Mouse (Mus musculus): Measurements from ENCODE around the gene Flt3l.

Flt3l gene

GRCm38 (mm10) chr7:45124224-45125143, 11.7 kb downstream of the Flt3l start, which contains the start of gene Rps11:
TSS of gene Rps11 (minus strand) at chr7:45124439.
- WGBS = 1% methylated on average over 59 of the region's 59 CpGs

GRCm38 (mm10) chr7:45123186-45123570, 13.1 kb downstream of the Flt3l start:
- WGBS = 16% methylated on average over 12 of the region's 12 CpGs

- WGBS = 70% methylated on average over 15 of the region's 15 CpGs
Observed at GRCm38 (mm10) chr7:45122561-45123185, 13.6 kb downstream of the Flt3l start.

GRCm38 (mm10) chr7:45121404-45121803, 14.8 kb downstream of the Flt3l start:
- WGBS = 52% methylated on average over 8 of the region's 8 CpGs

GRCm38 (mm10) chr7:45119780-45120709, 16.2 kb downstream of the Flt3l start:
- WGBS = 73% methylated on average over 5 of the region's 5 CpGs

GRCm38 (mm10) chr7:45118336-45118735, 17.9 kb downstream of the Flt3l start:
- 94% methylated on average over 6 of the region's 6 CpGs for WGBS

- WGBS = 78% methylated on average over 8 of the region's 8 CpGs
Observed at GRCm38 (mm10) chr7:45117566-45117965, 18.7 kb downstream of the Flt3l start.

- 92% methylated on average over 2 of the region's 2 CpGs for WGBS
Observed at GRCm38 (mm10) chr7:45113476-45113875, 22.8 kb downstream of the Flt3l start.

GRCm38 (mm10) chr7:45112529-45112928, 23.7 kb downstream of the Flt3l start:
- WGBS = 91% methylated on average over 3 of the region's 3 CpGs

- WGBS = 81% methylated on average over 2 of the region's 2 CpGs
Observed at GRCm38 (mm10) chr7:45111940-45112339, 24.3 kb downstream of the Flt3l start.

GRCm38 (mm10) chr7:45110089-45110488, 26.1 kb downstream of the Flt3l start:
- WGBS = 93% methylated on average over 4 of the region's 4 CpGs

GRCm38 (mm10) chr7:45107052-45107645, 29.1 kb downstream of the Flt3l start:
- WGBS = 68% methylated on average over 5 of the region's 5 CpGs

- 74% methylated on average over 6 of the region's 6 CpGs for WGBS
Observed at GRCm38 (mm10) chr7:45106441-45106840, 29.8 kb downstream of the Flt3l start.

GRCm38 (mm10) chr7:45105491-45105890, 30.7 kb downstream of the Flt3l start:
- WGBS = 84% methylated on average over 8 of the region's 8 CpGs

- 91% methylated on average over 5 of the region's 5 CpGs for WGBS
Observed at GRCm38 (mm10) chr7:45104941-45105340, 31.3 kb downstream of the Flt3l start.

GRCm38 (mm10) chr7:45103652-45104180, 32.5 kb downstream of the Flt3l start, which contains the start of gene Fcgrt:
TSS of gene Fcgrt (minus strand) at chr7:45103851.
- 47% methylated on average over 7 of the region's 7 CpGs for WGBS

- 72% methylated on average over 9 of the region's 9 CpGs for WGBS
Observed at GRCm38 (mm10) chr7:45102940-45103585, 33.2 kb downstream of the Flt3l start.

GRCm38 (mm10) chr7:45102441-45102840, 33.8 kb downstream of the Flt3l start:
- 82% methylated on average over 11 of the region's 11 CpGs for WGBS

- WGBS = 95% methylated on average over 6 of the region's 6 CpGs
Observed at GRCm38 (mm10) chr7:45100046-45100445, 36.2 kb downstream of the Flt3l start.

- 88% methylated on average over 8 of the region's 8 CpGs for WGBS
Observed at GRCm38 (mm10) chr7:45098541-45099240, 37.5 kb downstream of the Flt3l start.
